Mouse (Mus musculus) kidney, adult 2 months (tissue): ENCODE results near the gene Gpld1.

Experiments
- CTCF ChIP-seq: fragments of 200-500 bp; conservative IDR thresholded peaks from 2 replicates; pipeline ENCODE4 v1.5.1; 2011; ENCODE audit warnings: low read depth, mild to moderate bottlenecking, control low read depth, low read length, moderate library complexity, mixed read lengths; ENCODE audit not compliant: insufficient read depth, insufficient read length
- POLR2A ChIP-seq: fragments of 200-500 bp; IDR thresholded peaks from one replicate; pipeline ENCODE4 v1.6.1; 2011; ENCODE audit warnings: low read depth, low read length, control low read depth

- TF ChIP-seq POLR2A (no peak), CTCF (no peak)
Measured at GRCm38 (mm10) chr13:24993160-24993559, 50.2 kb downstream of the Gpld1 start.
